Mouse (Mus musculus): ENCODE measurements around the gene Prune2. TPM values are rescaled to one million over a fixed set of nuclear protein-coding genes. Genes with fewer than 3 reads are reported as not detected.

The Prune2 gene
- polyA plus RNA-seq (2012; rRNA removed): 0.48 and 0.67 TPM in 2 replicates

DNA sequence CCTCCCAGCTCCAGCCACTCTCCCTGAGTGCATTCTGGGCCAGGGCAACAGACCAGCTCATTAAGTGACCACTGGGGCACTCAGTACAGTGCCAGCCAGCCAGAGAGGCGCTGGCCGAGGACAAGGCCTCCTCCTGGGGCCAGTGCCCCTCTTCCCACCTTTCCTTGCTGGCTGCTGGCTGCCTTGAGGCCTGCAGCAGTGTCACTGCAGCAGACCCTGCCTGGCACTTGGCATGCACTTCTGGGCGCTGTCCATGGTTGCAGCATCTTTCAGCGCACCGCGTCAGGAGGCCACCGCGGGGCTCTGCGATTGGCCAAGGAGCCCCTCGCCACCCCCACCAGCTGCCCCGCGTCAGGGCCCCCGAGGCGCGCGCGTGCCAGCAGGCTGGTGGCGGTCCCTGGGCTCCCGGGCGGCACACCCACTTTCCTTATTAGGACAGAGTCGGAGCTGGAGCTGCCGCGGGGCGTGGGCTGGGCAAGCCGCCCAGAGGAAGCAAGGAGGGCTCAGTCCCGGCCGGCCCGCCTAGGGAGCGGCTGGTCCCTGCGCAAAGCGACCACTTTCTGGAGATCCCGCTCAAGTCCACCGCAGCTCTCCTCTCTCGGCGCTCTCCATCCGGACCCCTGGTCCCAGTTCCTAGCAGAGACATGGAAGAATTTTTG is at the start of gene Prune2:
Gene Prune2 (plus strand): TSS at position 506 of the 659 bp plus-strand sequence.
- Histone ChIP-seq H3K4me1 (ENCODE audit: control insufficient read depth, insufficient read depth, low read length) (no peaks in the 10 kb centered on the region), H3K27ac (ENCODE audit: insufficient read depth, low read depth, low read length) (no peak within 1 kb of the TSS), H3K27me3 (replicated peaks; ENCODE audit: control insufficient read depth, insufficient read depth, low read length) (no peaks in the 10 kb centered on the region; the same call in 1 of the 2 replicates), H3K36me3 (ENCODE audit: control insufficient read depth, insufficient read depth, low read length) (no peaks in the 10 kb centered on the region), H3K4me3 (ENCODE audit: insufficient read depth, low read depth, low read length) (no peak within 1 kb of the TSS)
- peak; percentile 16 for DNase-seq
- no peak for TF ChIP-seq CTCF (conservative IDR thresholded peaks at IDR 0.05; ENCODE audit: insufficient read depth, insufficient read length, low read depth, low read length)
- TF ChIP-seq POLR2A (IDR thresholded peaks at IDR 0.05; ENCODE audit: low read depth, low read length): no peak
- WGBS: under 1% methylated on average over 36 of the region's 36 CpGs

- no peak overlapping the region for H3K27ac ChIP-seq (ENCODE audit: insufficient read depth, low read depth, low read length)
- no peak overlapping the region for H3K4me3 ChIP-seq (ENCODE audit: insufficient read depth, low read depth, low read length)
- H3K4me1 ChIP-seq (ENCODE audit: control insufficient read depth, insufficient read depth, low read length): no peaks in the 10 kb centered on the region
- TF ChIP-seq CTCF (conservative IDR thresholded peaks at IDR 0.05; ENCODE audit: insufficient read depth, insufficient read length, low read depth, low read length) (no peak), POLR2A (IDR thresholded peaks at IDR 0.05; ENCODE audit: low read depth, low read length) (no peak)
- 63% methylated on average over 5 of the region's 5 CpGs for WGBS
- H3K27me3 ChIP-seq (replicated peaks; ENCODE audit: control insufficient read depth, insufficient read depth, low read length): no peaks in the 10 kb centered on the region; the same call in 1 of the 2 replicates
- no peak for DNase-seq
- H3K36me3 ChIP-seq (ENCODE audit: control insufficient read depth, insufficient read depth, low read length): no peaks in the 10 kb centered on the region
Observed at GRCm38 (mm10) chr19:16911507-16911906, 44.4 kb upstream of the Prune2 start.

DNA sequence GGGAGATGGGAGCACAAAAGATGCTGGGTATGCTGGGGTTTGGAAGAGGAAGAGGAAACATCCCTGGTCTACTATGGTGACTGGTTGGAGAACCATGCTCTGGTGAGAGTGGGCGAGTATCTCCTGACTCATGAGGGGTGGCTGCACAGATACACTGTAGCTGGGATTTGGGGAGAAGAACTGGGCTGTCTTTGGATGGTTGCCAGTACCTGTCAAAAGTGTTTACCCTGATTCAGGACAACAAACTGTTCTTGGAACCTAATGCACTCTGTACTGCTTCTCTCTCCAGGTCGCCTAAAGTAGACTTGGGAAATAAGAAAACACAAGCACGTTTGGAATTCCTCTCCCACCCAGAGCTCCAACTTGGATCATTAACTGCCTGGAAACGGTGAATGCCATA is 31.4 kb upstream of the Prune2 start:
- no peak overlapping the region for H3K4me3 ChIP-seq (ENCODE audit: insufficient read depth, low read depth, low read length)
- 63% methylated on average over 4 of the region's 4 CpGs for WGBS
- no peaks in the 10 kb centered on the region for H3K36me3 ChIP-seq (ENCODE audit: control insufficient read depth, insufficient read depth, low read length)
- H3K27ac ChIP-seq (ENCODE audit: insufficient read depth, low read depth, low read length): no peak overlapping the region
- no peaks in the 10 kb centered on the region for H3K27me3 ChIP-seq (replicated peaks; ENCODE audit: control insufficient read depth, insufficient read depth, low read length)
- TF ChIP-seq CTCF (conservative IDR thresholded peaks at IDR 0.05; ENCODE audit: insufficient read depth, insufficient read length, low read depth, low read length) (no peak), POLR2A (IDR thresholded peaks at IDR 0.05; ENCODE audit: low read depth, low read length) (no peak)
- no peak for DNase-seq
- no peaks in the 10 kb centered on the region for H3K4me1 ChIP-seq (ENCODE audit: control insufficient read depth, insufficient read depth, low read length)

- no peak overlapping the region for H3K4me3 ChIP-seq (ENCODE audit: insufficient read depth, low read depth, low read length)
- no peak for DNase-seq
- H3K27ac ChIP-seq (ENCODE audit: insufficient read depth, low read depth, low read length): no peak overlapping the region
- H3K4me1 ChIP-seq (ENCODE audit: control insufficient read depth, insufficient read depth, low read length): no peaks in the 10 kb centered on the region
- no peak for TF ChIP-seq CTCF (conservative IDR thresholded peaks at IDR 0.05; ENCODE audit: insufficient read depth, insufficient read length, low read depth, low read length)
- no peak for TF ChIP-seq POLR2A (IDR thresholded peaks at IDR 0.05; ENCODE audit: low read depth, low read length)
- H3K27me3 ChIP-seq (replicated peaks; ENCODE audit: control insufficient read depth, insufficient read depth, low read length): no peaks in the 10 kb centered on the region; the same call in 1 of the 2 replicates
- no peaks in the 10 kb centered on the region for H3K36me3 ChIP-seq (ENCODE audit: control insufficient read depth, insufficient read depth, low read length)
- 79% methylated on average over 8 of the region's 8 CpGs for WGBS
Observed at GRCm38 (mm10) chr19:16934664-16935063, 21.3 kb upstream of the Prune2 start.

GRCm38 (mm10) chr19:16948794-16949313 is 7.1 kb upstream of the Prune2 start:
- H3K4me1 ChIP-seq (ENCODE audit: control insufficient read depth, insufficient read depth, low read length): no peaks in the 10 kb centered on the region
- no peaks in the 10 kb centered on the region for H3K27me3 ChIP-seq (replicated peaks; ENCODE audit: control insufficient read depth, insufficient read depth, low read length)
- DNase-seq: no peak
- TF ChIP-seq POLR2A (IDR thresholded peaks at IDR 0.05; ENCODE audit: low read depth, low read length) (no peak), CTCF (conservative IDR thresholded peaks at IDR 0.05; ENCODE audit: insufficient read depth, insufficient read length, low read depth, low read length) (no peak)
- no peaks in the 10 kb centered on the region for H3K36me3 ChIP-seq (ENCODE audit: control insufficient read depth, insufficient read depth, low read length)
- 83% methylated on average over 2 of the region's 2 CpGs for WGBS
- no peak overlapping the region for H3K27ac ChIP-seq (ENCODE audit: insufficient read depth, low read depth, low read length)
- H3K4me3 ChIP-seq (ENCODE audit: insufficient read depth, low read depth, low read length): no peak overlapping the region

DNA sequence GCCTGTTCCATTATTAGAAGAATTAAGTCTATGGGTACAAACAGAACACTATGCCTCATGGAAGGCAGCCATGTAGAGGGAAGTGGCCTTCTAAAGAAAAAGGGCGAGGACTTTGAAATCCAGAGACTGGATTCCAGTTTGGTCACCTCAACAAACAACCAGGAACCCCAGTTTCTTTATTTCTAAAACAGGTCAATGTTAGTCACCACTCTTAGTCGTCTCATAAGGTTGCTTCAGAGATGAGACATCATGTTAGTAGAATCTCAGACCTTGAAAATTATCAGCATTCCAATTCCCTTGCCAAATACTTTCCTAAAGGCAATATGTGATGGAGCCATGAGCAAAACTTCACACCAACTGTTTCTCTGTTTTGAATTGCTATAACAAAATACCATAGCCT is 6.6 kb upstream of the Prune2 start:
- WGBS: 86% methylated on average over 2 of the region's 2 CpGs
- Histone ChIP-seq H3K4me3 (ENCODE audit: insufficient read depth, low read depth, low read length) (no peak overlapping the region), H3K27ac (ENCODE audit: insufficient read depth, low read depth, low read length) (no peak overlapping the region), H3K4me1 (ENCODE audit: control insufficient read depth, insufficient read depth, low read length) (no peaks in the 10 kb centered on the region), H3K27me3 (replicated peaks; ENCODE audit: control insufficient read depth, insufficient read depth, low read length) (no peaks in the 10 kb centered on the region), H3K36me3 (ENCODE audit: control insufficient read depth, insufficient read depth, low read length) (no peaks in the 10 kb centered on the region)
- no peak for TF ChIP-seq CTCF (conservative IDR thresholded peaks at IDR 0.05; ENCODE audit: insufficient read depth, insufficient read length, low read depth, low read length)
- no peak for TF ChIP-seq POLR2A (IDR thresholded peaks at IDR 0.05; ENCODE audit: low read depth, low read length)
- DNase-seq: no peak

GRCm38 (mm10) chr19:16950051-16950450 is 5.9 kb upstream of the Prune2 start:
- DNase-seq: no peak
- H3K27me3 ChIP-seq (replicated peaks; ENCODE audit: control insufficient read depth, insufficient read depth, low read length): no peaks in the 10 kb centered on the region
- no peaks in the 10 kb centered on the region for H3K4me1 ChIP-seq (ENCODE audit: control insufficient read depth, insufficient read depth, low read length)
- WGBS: 60% methylated on average over 9 of the region's 9 CpGs
- no peak overlapping the region for H3K4me3 ChIP-seq (ENCODE audit: insufficient read depth, low read depth, low read length)
- H3K27ac ChIP-seq (ENCODE audit: insufficient read depth, low read depth, low read length): no peak overlapping the region
- TF ChIP-seq POLR2A (IDR thresholded peaks at IDR 0.05; ENCODE audit: low read depth, low read length) (no peak), CTCF (conservative IDR thresholded peaks at IDR 0.05; ENCODE audit: insufficient read depth, insufficient read length, low read depth, low read length) (no peak)
- no peaks in the 10 kb centered on the region for H3K36me3 ChIP-seq (ENCODE audit: control insufficient read depth, insufficient read depth, low read length)
